Mouse (Mus musculus) liver, postnatal 0 days (tissue): Measurements from ENCODE around the gene Rai1.

Experiments
- CTCF ChIP-seq: sonication (generic); IDR thresholded peaks from 2 replicates; pipeline ENCODE4 v1.5.1; 2016; ENCODE audit warnings: antibody characterized with exemption, low read depth
- EP300 ChIP-seq: IDR thresholded peaks from 2 replicates; pipeline ENCODE4 v1.6.1; 2016; ENCODE audit warnings: antibody characterized with exemption, low read depth, mild to moderate bottlenecking

GRCm38 (mm10) chr11:60067646-60068045 lies 37.2 kb upstream of the Rai1 start:
- TF ChIP-seq CTCF, result no peak
- TF ChIP-seq EP300, result no peak
